Mouse (Mus musculus): ENCODE measurements around the gene Serpina9. TPM values are rescaled to one million over a fixed set of nuclear protein-coding genes. Genes with fewer than 3 reads are reported as not detected.

Gene Serpina9
- total RNA-seq, 1 experiment: 0.18 TPM

- DNase-seq (ENCODE audit: low read depth, low spot score): no peak
- Histone ChIP-seq H3K4me3 (ENCODE audit: insufficient read depth in 1 of 2, low read depth in 1 of 2, low read length in 2 of 2, poor library complexity in 1 of 2, severe bottlenecking in 1 of 2) (no peak overlapping the region), H3K9me3 (ENCODE audit: control insufficient read depth, insufficient read depth, low read depth, low read length) (no peaks in the 10 kb centered on the region), H3K9ac (ENCODE audit: insufficient read depth, low read depth, low read length, poor library complexity, severe bottlenecking) (no peak overlapping the region), H3K27ac (ENCODE audit: insufficient read depth, low read depth, low read length, poor library complexity, severe bottlenecking) (no peak overlapping the region), H3K4me1 (ENCODE audit: control insufficient read depth in 2 of 2, insufficient read depth in 2 of 2, low read length in 2 of 2, poor library complexity in 1 of 2) (no peaks in the 10 kb centered on the region), H3K36me3 (ENCODE audit: control insufficient read depth, insufficient read depth, low read length, poor library complexity, severe bottlenecking) (no peaks in the 10 kb centered on the region)
- in situ Hi-C loops (cut with MboI; ENCODE audit: low sequenced_read_pairs in 2 of 2, unreplicated experiment in 2 of 2): no loop called here
- TF ChIP-seq CHD2 (IDR thresholded peaks at IDR 0.05; ENCODE audit: low read depth, low read length) (no peak), MAFK (IDR thresholded peaks at IDR 0.05; ENCODE audit: insufficient read depth, low read depth, low read length) (no peak), HCFC1 (IDR thresholded peaks at IDR 0.05; ENCODE audit: borderline replicate concordance, insufficient read depth, low read length) (no peak), ZNF384 (IDR thresholded peaks at IDR 0.05; ENCODE audit: low read depth, low read length) (no peak), ZC3H11A (IDR thresholded peaks at IDR 0.05; ENCODE audit: borderline replicate concordance, low read depth, low read length) (no peak)
These were observed 67.3 kb downstream of the Serpina9 start for GRCm38 (mm10) chr12:103946243-103946642.

Other genes starting within 250 kb of the Serpina9 start
- gene Serpina1d, start 240.2 kb downstream of the Serpina9 start, total RNA-seq (2012; rRNA removed): not detected in 2 replicates
- not detected in 2 replicates for gene Serpina1b, start 183.4 kb downstream of the Serpina9 start, total RNA-seq (2012; rRNA removed)
- not detected in 2 replicates for gene Serpina1a, start 150.2 kb downstream of the Serpina9 start, total RNA-seq (2012; rRNA removed)
- not detected in 2 replicates for gene Serpina1c, start 108.9 kb downstream of the Serpina9 start, total RNA-seq (2012; rRNA removed)
- not detected in 2 replicates for gene Serpina1e, start 54.8 kb downstream of the Serpina9 start, total RNA-seq (2012; rRNA removed)
- not detected in 2 replicates for gene Serpina11, start 23.8 kb downstream of the Serpina9 start, total RNA-seq (2012; rRNA removed)
- gene Serpina12, start 30.7 kb upstream of the Serpina9 start, total RNA-seq (2012; rRNA removed): 0.13 TPM in 1 of 2 replicates, not detected in the other
- gene Serpina5, start 87.4 kb upstream of the Serpina9 start, total RNA-seq (2012; rRNA removed): not detected in 2 replicates
- gene Serpina3a, start 99.0 kb upstream of the Serpina9 start, total RNA-seq (2012; rRNA removed): not detected in 2 replicates
- not detected in 2 replicates for gene Serpina3b, start 114.2 kb upstream of the Serpina9 start, total RNA-seq (2012; rRNA removed)
- not detected in 2 replicates for gene Serpina3c, start 140.1 kb upstream of the Serpina9 start, total RNA-seq (2012; rRNA removed)
- gene Serpina3f, start 200.8 kb upstream of the Serpina9 start, total RNA-seq (2012; rRNA removed): not detected in 2 replicates
- 0.27 TPM in 1 of 2 replicates, not detected in the other for gene Serpina3g, start 222.5 kb upstream of the Serpina9 start, total RNA-seq (2012; rRNA removed)
- gene Serpina3i, start 249.4 kb upstream of the Serpina9 start, total RNA-seq (2012; rRNA removed): 1.4 and 2.4 TPM in 2 replicates

All from ES-E14 (cell line).